Mouse (Mus musculus): Measurements from ENCODE around the gene Cfap77. TPM values are rescaled to one million over a fixed set of nuclear protein-coding genes. Genes with fewer than 3 reads are reported as not detected.

Cfap77 gene
- polyA plus RNA-seq, 1 experiment = 0.16 TPM

DNA sequence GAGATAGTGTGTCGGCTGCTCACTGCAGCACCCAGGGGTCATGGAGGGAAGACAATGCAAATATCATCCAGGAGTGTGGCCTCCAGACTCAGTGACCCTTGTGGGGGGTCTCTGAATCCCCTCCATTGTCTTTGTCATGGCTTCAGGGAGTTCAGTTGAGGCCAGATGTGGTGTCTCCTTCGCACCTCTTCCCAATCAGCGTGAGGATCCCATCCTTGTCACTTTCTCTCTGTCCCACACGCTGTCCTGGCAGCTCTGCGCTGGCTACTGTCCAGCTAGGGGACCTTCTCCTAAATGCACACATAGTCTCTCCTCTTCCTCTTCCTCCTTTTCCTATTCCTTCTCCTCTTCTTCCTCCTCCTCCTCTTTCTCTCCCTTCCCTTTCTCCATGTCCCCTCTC lies 79.3 kb downstream of the Cfap77 start:
- WGBS = 68% methylated on average over 5 of the region's 5 CpGs
- Histone ChIP-seq H3K27me3 (ENCODE audit: control insufficient read depth, insufficient read depth, low read length) (no peaks in the 10 kb centered on the region), H3K4me1 (ENCODE audit: control insufficient read depth, insufficient read depth, insufficient read length, low read length) (peaks cover 2% of the 10 kb centered on the region; the same call in 1 of the 2 replicates), H3K4me3 (ENCODE audit: low read depth, low read length) (no peak overlapping the region), H3K36me3 (ENCODE audit: control insufficient read depth, insufficient read depth, low read length) (no peaks in the 10 kb centered on the region), H3K27ac (ENCODE audit: insufficient read depth, low read depth, low read length) (no peak overlapping the region)
- TF ChIP-seq CTCF (IDR thresholded peaks at IDR 0.05; ENCODE audit: extremely low read depth, insufficient read length, insufficient replicate concordance, low read depth, low read length) (no peak), POLR2A (IDR thresholded peaks at IDR 0.05; ENCODE audit: low read depth, low read length) (no peak)

DNA sequence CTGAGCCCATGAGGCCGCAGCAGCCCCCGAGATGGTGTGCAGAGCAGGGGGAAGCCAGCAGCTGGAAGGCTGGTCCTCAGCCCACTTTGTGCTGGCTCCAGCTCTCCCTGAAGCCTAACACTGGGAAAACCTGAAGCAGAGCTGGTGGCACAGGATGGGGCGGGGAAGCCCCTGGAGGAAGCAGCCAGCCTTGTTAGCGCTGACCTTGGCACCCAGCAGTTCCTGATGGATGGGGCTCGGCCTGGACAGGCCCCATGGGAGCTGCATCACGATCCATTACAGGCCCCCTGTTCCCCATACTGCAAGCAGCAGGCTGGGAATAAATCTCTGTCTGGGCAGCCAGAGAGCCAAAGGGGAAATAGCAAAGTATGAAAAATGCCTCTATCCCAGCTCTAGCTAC lies 80.3 kb downstream of the Cfap77 start:
- Histone ChIP-seq H3K36me3 (ENCODE audit: control insufficient read depth, insufficient read depth, low read length) (no peaks in the 10 kb centered on the region), H3K4me3 (ENCODE audit: low read depth, low read length) (no peak overlapping the region), H3K4me1 (ENCODE audit: control insufficient read depth, insufficient read depth, insufficient read length, low read length) (peaks cover 2% of the 10 kb centered on the region; the same call in 1 of the 2 replicates), H3K27me3 (ENCODE audit: control insufficient read depth, insufficient read depth, low read length) (no peaks in the 10 kb centered on the region), H3K27ac (ENCODE audit: insufficient read depth, low read depth, low read length) (no peak overlapping the region)
- no peak for TF ChIP-seq CTCF (IDR thresholded peaks at IDR 0.05; ENCODE audit: extremely low read depth, insufficient read length, insufficient replicate concordance, low read depth, low read length)
- no peak for TF ChIP-seq POLR2A (IDR thresholded peaks at IDR 0.05; ENCODE audit: low read depth, low read length)
- WGBS = 26% methylated on average over 6 of the region's 6 CpGs

GRCm38 (mm10) chr2:28973832-28974450 lies 80.9 kb downstream of the Cfap77 start:
- Histone ChIP-seq H3K27ac (ENCODE audit: insufficient read depth, low read depth, low read length) (no peak overlapping the region), H3K4me3 (ENCODE audit: low read depth, low read length) (no peak overlapping the region), H3K4me1 (ENCODE audit: control insufficient read depth, insufficient read depth, insufficient read length, low read length) (peaks cover 2% of the 10 kb centered on the region; the same call in 1 of the 2 replicates), H3K36me3 (ENCODE audit: control insufficient read depth, insufficient read depth, low read length) (no peaks in the 10 kb centered on the region), H3K27me3 (ENCODE audit: control insufficient read depth, insufficient read depth, low read length) (no peaks in the 10 kb centered on the region)
- 41% methylated on average over 15 of the region's 15 CpGs for WGBS
- no peak for TF ChIP-seq CTCF (IDR thresholded peaks at IDR 0.05; ENCODE audit: extremely low read depth, insufficient read length, insufficient replicate concordance, low read depth, low read length)
- TF ChIP-seq POLR2A (IDR thresholded peaks at IDR 0.05; ENCODE audit: low read depth, low read length) = no peak

DNA sequence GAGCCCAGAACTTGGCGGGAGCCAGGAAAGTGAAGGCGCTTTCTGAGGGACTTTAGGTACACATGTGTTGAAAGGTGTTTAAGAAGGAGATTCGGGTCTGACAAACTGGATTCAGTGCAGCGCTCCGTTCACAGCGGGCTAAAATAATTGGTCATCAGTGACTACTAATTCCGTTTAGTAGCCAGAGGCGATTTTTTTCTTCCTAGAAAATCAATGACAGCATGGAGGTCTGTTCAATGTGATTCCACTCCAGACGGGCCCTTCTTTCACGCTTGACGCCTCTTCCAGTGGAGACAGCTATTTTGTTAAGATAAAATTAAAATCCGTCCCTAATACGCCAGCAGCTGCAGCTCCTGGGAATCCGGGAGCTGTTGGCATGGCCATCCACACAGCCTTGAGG lies 84.4 kb downstream of the Cfap77 start:
- peaks cover 2% of the 10 kb centered on the region; the same call in 1 of the 2 replicates for H3K4me1 ChIP-seq (ENCODE audit: control insufficient read depth, insufficient read depth, insufficient read length, low read length)
- no peaks in the 10 kb centered on the region for H3K27me3 ChIP-seq (ENCODE audit: control insufficient read depth, insufficient read depth, low read length)
- no peaks in the 10 kb centered on the region for H3K36me3 ChIP-seq (ENCODE audit: control insufficient read depth, insufficient read depth, low read length)
- H3K27ac ChIP-seq (ENCODE audit: insufficient read depth, low read depth, low read length) = no peak overlapping the region
- TF ChIP-seq POLR2A (IDR thresholded peaks at IDR 0.05; ENCODE audit: low read depth, low read length) (no peak), CTCF (IDR thresholded peaks at IDR 0.05; ENCODE audit: extremely low read depth, insufficient read length, insufficient replicate concordance, low read depth, low read length) (no peak)
- WGBS = 89% methylated on average over 14 of the region's 14 CpGs
- H3K4me3 ChIP-seq (ENCODE audit: low read depth, low read length) = no peak overlapping the region

DNA sequence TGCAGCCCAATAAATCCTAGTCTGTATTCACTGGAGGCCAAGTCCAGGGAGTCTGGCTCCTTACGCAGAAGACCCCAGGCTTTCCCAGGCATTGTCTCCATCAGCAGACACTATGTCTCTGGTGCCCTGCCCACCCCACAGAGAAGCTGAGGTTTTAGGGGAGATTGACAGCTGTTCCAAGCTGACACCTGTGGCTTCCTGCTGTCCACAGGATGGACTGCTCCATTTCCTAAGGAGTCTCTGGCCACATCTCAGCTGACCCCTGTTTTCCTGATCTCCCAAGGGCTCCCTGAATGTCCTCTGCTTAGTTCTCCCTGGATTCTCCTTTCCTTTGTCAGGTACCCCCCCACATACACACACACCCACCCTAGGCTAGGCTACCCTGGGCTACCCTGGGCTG lies 86.6 kb downstream of the Cfap77 start:
- WGBS = 81% methylated on average over 1 of the region's 1 CpGs
- Histone ChIP-seq H3K36me3 (ENCODE audit: control insufficient read depth, insufficient read depth, low read length) (no peaks in the 10 kb centered on the region), H3K27me3 (ENCODE audit: control insufficient read depth, insufficient read depth, low read length) (no peaks in the 10 kb centered on the region), H3K4me1 (ENCODE audit: control insufficient read depth, insufficient read depth, insufficient read length, low read length) (no peaks in the 10 kb centered on the region), H3K4me3 (ENCODE audit: low read depth, low read length) (no peak overlapping the region), H3K27ac (ENCODE audit: insufficient read depth, low read depth, low read length) (no peak overlapping the region)
- TF ChIP-seq POLR2A (IDR thresholded peaks at IDR 0.05; ENCODE audit: low read depth, low read length) (no peak), CTCF (IDR thresholded peaks at IDR 0.05; ENCODE audit: extremely low read depth, insufficient read length, insufficient replicate concordance, low read depth, low read length) (no peak)

GRCm38 (mm10) chr2:28966151-28966795 lies 88.6 kb downstream of the Cfap77 start:
- Histone ChIP-seq H3K4me1 (ENCODE audit: control insufficient read depth, insufficient read depth, insufficient read length, low read length) (no peaks in the 10 kb centered on the region), H3K27me3 (ENCODE audit: control insufficient read depth, insufficient read depth, low read length) (no peaks in the 10 kb centered on the region), H3K4me3 (ENCODE audit: low read depth, low read length) (no peak overlapping the region), H3K36me3 (ENCODE audit: control insufficient read depth, insufficient read depth, low read length) (no peaks in the 10 kb centered on the region), H3K27ac (ENCODE audit: insufficient read depth, low read depth, low read length) (no peak overlapping the region)
- TF ChIP-seq CTCF (IDR thresholded peaks at IDR 0.05; ENCODE audit: extremely low read depth, insufficient read length, insufficient replicate concordance, low read depth, low read length) = no peak
- TF ChIP-seq POLR2A (IDR thresholded peaks at IDR 0.05; ENCODE audit: low read depth, low read length) = no peak
- 27% methylated on average over 14 of the region's 14 CpGs for WGBS

- Histone ChIP-seq H3K4me1 (ENCODE audit: control insufficient read depth, insufficient read depth, insufficient read length, low read length) (no peaks in the 10 kb centered on the region), H3K4me3 (ENCODE audit: low read depth, low read length) (no peak overlapping the region), H3K27ac (ENCODE audit: insufficient read depth, low read depth, low read length) (no peak overlapping the region), H3K27me3 (ENCODE audit: control insufficient read depth, insufficient read depth, low read length) (no peaks in the 10 kb centered on the region), H3K36me3 (ENCODE audit: control insufficient read depth, insufficient read depth, low read length) (no peaks in the 10 kb centered on the region)
- 66% methylated on average over 6 of the region's 6 CpGs for WGBS
- TF ChIP-seq POLR2A (IDR thresholded peaks at IDR 0.05; ENCODE audit: low read depth, low read length) (no peak), CTCF (IDR thresholded peaks at IDR 0.05; ENCODE audit: extremely low read depth, insufficient read length, insufficient replicate concordance, low read depth, low read length) (no peak)
Measured at GRCm38 (mm10) chr2:28963565-28963964, 91.3 kb downstream of the Cfap77 start.

Data from small intestine, adult 2 months (tissue).